Mouse (Mus musculus) megakaryocyte, embryonic 14.5 days (primary cell): ENCODE measurements around the gene Tagln2. TPM values are rescaled to one million over a fixed set of nuclear protein-coding genes. Genes with fewer than 3 reads are reported as not detected.

Source experiments
- H3K27me3 ChIP-seq: replicated peaks from 2 replicates; pipeline ENCODE3; 2012; ENCODE audit warnings: inconsistent platforms
- H3K36me3 ChIP-seq: replicated peaks from 2 replicates; pipeline ENCODE3; 2012; ENCODE audit warnings: low read length, inconsistent platforms, mixed read lengths
- H3K4me1 ChIP-seq: 2 replicates; pipeline ENCODE4 v1.6.1; 2012; ENCODE audit warnings: inconsistent platforms
- H3K4me3 ChIP-seq: replicated peaks from 2 replicates; pipeline ENCODE3; 2012; ENCODE audit warnings: moderate library complexity, mild to moderate bottlenecking, inconsistent platforms
- H3K9me3 ChIP-seq: 2 replicates; pipeline ENCODE4 v1.6.1; 2012; ENCODE audit warnings: inconsistent platforms
- FLI1 ChIP-seq: IDR thresholded peaks from 2 replicates; pipeline ENCODE4 v1.6.1; 2012; ENCODE audit warnings: low read length, inconsistent platforms, mixed read lengths
- GATA1 ChIP-seq: IDR thresholded peaks from 3 replicates; pipeline ENCODE4 v1.6.1; 2012; ENCODE audit warnings: mixed read lengths, low read length, inconsistent platforms, borderline replicate concordance
- polyA plus RNA-seq: library from polyadenylated mRNA; stranded (reverse); fragments of >175 nt; gene quantifications from 2 replicates; pipeline ENCODE4 v1.2.3, GENCODE M21; 2012; ENCODE audit warnings: low replicate concordance; ENCODE audit not compliant: insufficient read depth

Gene Tagln2
- polyA plus RNA-seq, 1 experiment: 2,302 TPM

GRCm38 (mm10) chr1:172540283-172540820 is 40.5 kb downstream of the Tagln2 start:
- Histone ChIP-seq H3K9me3 (peaks cover 5% of the 10 kb centered on the region), H3K4me3 (no peak overlapping the region), H3K27me3 (peaks cover 69% of the 10 kb centered on the region), H3K36me3 (no peaks in the 10 kb centered on the region), H3K4me1 (no peaks in the 10 kb centered on the region)
- no peak for TF ChIP-seq GATA1
- no peak for TF ChIP-seq FLI1

- TF ChIP-seq GATA1 (no peak), FLI1 (no peak)
- Histone ChIP-seq H3K9me3 (no peaks in the 10 kb centered on the region), H3K4me3 (no peak overlapping the region), H3K36me3 (no peaks in the 10 kb centered on the region), H3K27me3 (peaks cover 80% of the 10 kb centered on the region), H3K4me1 (peaks cover 30% of the 10 kb centered on the region)
Measured at GRCm38 (mm10) chr1:172546062-172546461, 46.2 kb downstream of the Tagln2 start.

GRCm38 (mm10) chr1:172548501-172548900 is 48.7 kb downstream of the Tagln2 start:
- peak overlapping the region; percentile 59 for H3K4me3 ChIP-seq
- peaks cover 85% of the 10 kb centered on the region for H3K27me3 ChIP-seq
- no peak for TF ChIP-seq GATA1
- TF ChIP-seq FLI1: no peak
- H3K36me3 ChIP-seq: no peaks in the 10 kb centered on the region
- H3K4me1 ChIP-seq: peaks cover 30% of the 10 kb centered on the region
- no peaks in the 10 kb centered on the region for H3K9me3 ChIP-seq

GRCm38 (mm10) chr1:172549314-172549713 is 49.5 kb downstream of the Tagln2 start:
- TF ChIP-seq GATA1: no peak
- TF ChIP-seq FLI1: no peak
- H3K27me3 ChIP-seq: peaks cover 85% of the 10 kb centered on the region
- H3K36me3 ChIP-seq: no peaks in the 10 kb centered on the region
- H3K9me3 ChIP-seq: no peaks in the 10 kb centered on the region
- H3K4me1 ChIP-seq: peaks cover 30% of the 10 kb centered on the region
- H3K4me3 ChIP-seq: no peak overlapping the region

- no peaks in the 10 kb centered on the region for H3K36me3 ChIP-seq
- H3K27me3 ChIP-seq: peaks cover 87% of the 10 kb centered on the region
- TF ChIP-seq FLI1: no peak
- TF ChIP-seq GATA1: no peak
- H3K4me1 ChIP-seq: peaks cover 30% of the 10 kb centered on the region
- H3K4me3 ChIP-seq: peak overlapping the region; percentile 89
- H3K9me3 ChIP-seq: no peaks in the 10 kb centered on the region
Measured at GRCm38 (mm10) chr1:172549717-172550116, 49.9 kb downstream of the Tagln2 start.

- H3K4me3 ChIP-seq: peak overlapping the region; percentile 89
- no peak for TF ChIP-seq GATA1
- no peak for TF ChIP-seq FLI1
- peaks cover 87% of the 10 kb centered on the region for H3K27me3 ChIP-seq
- peaks cover 30% of the 10 kb centered on the region for H3K4me1 ChIP-seq
- H3K36me3 ChIP-seq: no peaks in the 10 kb centered on the region
- no peaks in the 10 kb centered on the region for H3K9me3 ChIP-seq
Measured at GRCm38 (mm10) chr1:172550551-172550951, 50.7 kb downstream of the Tagln2 start.

GRCm38 (mm10) chr1:172551009-172551408 is 51.2 kb downstream of the Tagln2 start:
- H3K27me3 ChIP-seq: peaks cover 88% of the 10 kb centered on the region
- no peaks in the 10 kb centered on the region for H3K9me3 ChIP-seq
- H3K4me3 ChIP-seq: no peak overlapping the region
- TF ChIP-seq GATA1 (no peak), FLI1 (no peak)
- H3K36me3 ChIP-seq: no peaks in the 10 kb centered on the region
- peaks cover 29% of the 10 kb centered on the region for H3K4me1 ChIP-seq

DNA sequence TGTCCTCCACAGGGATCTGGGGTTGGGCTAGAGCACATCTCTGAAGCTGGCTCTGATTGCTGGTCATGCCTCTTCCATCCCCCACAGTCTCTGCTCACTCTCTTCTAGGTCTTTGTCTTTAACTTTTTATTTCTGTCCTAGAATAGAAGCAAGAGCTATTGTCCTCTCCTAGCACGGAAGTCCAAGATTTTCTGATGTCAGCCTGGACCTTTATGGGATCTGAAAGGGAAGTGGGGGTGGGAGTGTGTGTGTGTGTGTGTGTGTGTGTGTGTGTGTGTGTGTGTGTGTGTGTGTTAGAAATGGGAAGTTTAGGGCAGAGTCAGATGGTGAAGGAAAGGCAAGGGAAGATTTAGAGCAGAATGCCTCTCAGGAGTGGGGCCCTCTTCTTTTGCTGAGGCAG is 52.8 kb downstream of the Tagln2 start:
- Histone ChIP-seq H3K4me1 (peaks cover 26% of the 10 kb centered on the region), H3K9me3 (no peaks in the 10 kb centered on the region), H3K27me3 (peaks cover 93% of the 10 kb centered on the region), H3K4me3 (no peak overlapping the region), H3K36me3 (no peaks in the 10 kb centered on the region)
- TF ChIP-seq GATA1 (no peak), FLI1 (no peak)

- TF ChIP-seq GATA1 (no peak), FLI1 (no peak)
Measured at GRCm38 (mm10) chr1:172555638-172556037, 55.8 kb downstream of the Tagln2 start, which contains the start of gene Vsig8. Vsig8 (plus strand) TSS chr1:172555938.

More at GRCm38 (mm10) chr1:172555638-172556037, 55.8 kb downstream of the Tagln2 start, which contains the start of gene Vsig8:
- H3K27me3 ChIP-seq: peaks cover 92% of the 10 kb centered on the region
- H3K4me1 ChIP-seq: peaks cover 3% of the 10 kb centered on the region
- H3K36me3 ChIP-seq: no peaks in the 10 kb centered on the region
- H3K9me3 ChIP-seq: no peaks in the 10 kb centered on the region
- no peak within 1 kb of the TSS for H3K4me3 ChIP-seq

Other genes starting within 250 kb of the Tagln2 start
- gene Atp1a4, start 241.6 kb upstream of the Tagln2 start, polyA plus RNA-seq: not detected in 2 replicates
- 18.9 and 46.3 TPM in 2 replicates for gene Igsf8, start 238.4 kb upstream of the Tagln2 start, polyA plus RNA-seq
- gene Atp1a2, start 202.0 kb upstream of the Tagln2 start, polyA plus RNA-seq: 0.03 TPM in 1 of 2 replicates, not detected in the other
- gene Kcnj9, start 170.7 kb upstream of the Tagln2 start, polyA plus RNA-seq: 0.13 TPM in 1 of 2 replicates, not detected in the other
- gene Kcnj10, start 158.8 kb upstream of the Tagln2 start, polyA plus RNA-seq: 0.12 TPM in 1 of 2 replicates, not detected in the other
- gene Pigm, start 123.5 kb upstream of the Tagln2 start, polyA plus RNA-seq: 4.1 and 7.8 TPM in 2 replicates
- not detected in 2 replicates for gene Slamf9, start 24.7 kb upstream of the Tagln2 start, polyA plus RNA-seq
- gene Igsf9, start 18.3 kb upstream of the Tagln2 start, polyA plus RNA-seq: 0.41 and 0.68 TPM in 2 replicates
- gene Cfap45, start 20.8 kb downstream of the Tagln2 start, polyA plus RNA-seq: 0.93 TPM in 1 of 2 replicates, not detected in the other
- gene Vsig8, start 55.9 kb downstream of the Tagln2 start, polyA plus RNA-seq: not detected in 2 replicates
- gene Slamf8, start 90.5 kb downstream of the Tagln2 start, polyA plus RNA-seq: 0.13 TPM in 1 of 2 replicates, not detected in the other
- not detected in 2 replicates for gene Fcrl6, start 102.5 kb downstream of the Tagln2 start, polyA plus RNA-seq
- 10.0 and 22.8 TPM in 2 replicates for gene Dusp23, start 132.9 kb downstream of the Tagln2 start, polyA plus RNA-seq
- not detected in 2 replicates for gene Crp, start 198.0 kb downstream of the Tagln2 start, polyA plus RNA-seq